Mouse (Mus musculus) bone marrow, adult 2 months (tissue): Measurements from ENCODE around the gene Hbb-bh1.

Experiments
- CTCF ChIP-seq: fragments of 200-500 bp; IDR thresholded peaks from 2 replicates; pipeline ENCODE4 v1.5.1; 2011; ENCODE audit warnings: low read length, control low read depth; ENCODE audit not compliant: control insufficient read depth, insufficient read depth
- POLR2A ChIP-seq: fragments of 200-500 bp; IDR thresholded peaks from 2 replicates; pipeline ENCODE4 v1.6.1; 2011; ENCODE audit warnings: low read depth, mild to moderate bottlenecking, control low read depth, low read length, borderline replicate concordance; ENCODE audit not compliant: control insufficient read depth

DNA sequence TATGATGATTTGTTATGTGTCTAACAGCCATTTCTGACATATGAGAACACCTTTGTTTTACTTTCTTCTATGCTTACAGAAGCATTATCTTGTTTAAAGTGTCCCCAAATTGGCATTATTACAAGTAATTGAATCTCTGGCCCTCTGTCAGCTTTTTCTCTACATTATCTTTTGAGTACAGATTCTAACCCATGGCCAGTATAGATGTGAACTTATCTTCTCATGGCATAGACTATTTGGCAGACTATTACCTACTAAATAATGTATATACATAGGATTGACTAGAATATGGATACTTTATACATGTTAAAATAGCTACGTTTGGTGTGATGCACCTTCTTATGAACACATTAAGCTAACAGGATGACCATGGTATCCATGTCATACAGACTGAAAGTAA, 11.7 kb upstream of the Hbb-bh1 start:
- TF ChIP-seq CTCF (no peak), POLR2A (no peak)
